Mouse (Mus musculus): ENCODE data around the gene Olfr1510.

DNA sequence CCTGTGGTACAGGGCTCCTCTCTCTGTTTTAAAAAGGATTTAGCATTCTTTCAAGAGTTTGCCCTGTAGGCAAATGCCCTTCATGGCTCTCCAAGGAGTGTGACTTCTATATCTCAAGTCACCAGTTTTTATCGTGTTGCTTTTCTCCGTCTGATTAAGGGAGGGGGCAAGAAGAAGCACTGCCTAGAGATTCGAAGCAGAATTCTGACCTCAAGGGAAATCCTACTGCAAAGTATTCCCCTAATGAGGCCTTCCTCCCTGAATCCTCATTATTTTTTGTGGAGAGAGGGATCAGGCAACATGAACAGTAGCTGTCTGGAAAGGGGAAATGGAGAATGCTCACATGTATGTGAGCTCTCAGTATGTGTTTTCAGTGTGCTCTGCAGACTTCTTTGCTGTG, at the start of gene Olfr1510:
- TF ChIP-seq POLR2A (IDR thresholded peaks at IDR 0.05; ENCODE audit: extremely low read depth, insufficient read depth, low read length) = no peak
- TF ChIP-seq CTCF (IDR thresholded peaks at IDR 0.05; ENCODE audit: low read depth, low read length) = no peak
